Mouse (Mus musculus): ENCODE measurements around the gene Ankrd12.

GRCm38 (mm10) chr17:66085038-66085437 lies 8.1 kb upstream of the Ankrd12 start:
- TF ChIP-seq POLR2A (IDR thresholded peaks at IDR 0.05; ENCODE audit: borderline replicate concordance, low read depth, low read length) (no peak), CTCF (IDR thresholded peaks at IDR 0.05; ENCODE audit: low read depth, low read length) (no peak)
